Mouse (Mus musculus): ENCODE measurements around the gene Grasp. TPM values are rescaled to one million over a fixed set of nuclear protein-coding genes. Genes with fewer than 3 reads are reported as not detected.
A peak's percentile ranks its signal among the peaks of the same experiment; 100 is the strongest.

Grasp gene
- 3.6 and 4.5 TPM in 2 replicates for polyA plus RNA-seq (2014; fragmentation: Nextera tagmentation; extraction: Ambion mirVana)

DNA sequence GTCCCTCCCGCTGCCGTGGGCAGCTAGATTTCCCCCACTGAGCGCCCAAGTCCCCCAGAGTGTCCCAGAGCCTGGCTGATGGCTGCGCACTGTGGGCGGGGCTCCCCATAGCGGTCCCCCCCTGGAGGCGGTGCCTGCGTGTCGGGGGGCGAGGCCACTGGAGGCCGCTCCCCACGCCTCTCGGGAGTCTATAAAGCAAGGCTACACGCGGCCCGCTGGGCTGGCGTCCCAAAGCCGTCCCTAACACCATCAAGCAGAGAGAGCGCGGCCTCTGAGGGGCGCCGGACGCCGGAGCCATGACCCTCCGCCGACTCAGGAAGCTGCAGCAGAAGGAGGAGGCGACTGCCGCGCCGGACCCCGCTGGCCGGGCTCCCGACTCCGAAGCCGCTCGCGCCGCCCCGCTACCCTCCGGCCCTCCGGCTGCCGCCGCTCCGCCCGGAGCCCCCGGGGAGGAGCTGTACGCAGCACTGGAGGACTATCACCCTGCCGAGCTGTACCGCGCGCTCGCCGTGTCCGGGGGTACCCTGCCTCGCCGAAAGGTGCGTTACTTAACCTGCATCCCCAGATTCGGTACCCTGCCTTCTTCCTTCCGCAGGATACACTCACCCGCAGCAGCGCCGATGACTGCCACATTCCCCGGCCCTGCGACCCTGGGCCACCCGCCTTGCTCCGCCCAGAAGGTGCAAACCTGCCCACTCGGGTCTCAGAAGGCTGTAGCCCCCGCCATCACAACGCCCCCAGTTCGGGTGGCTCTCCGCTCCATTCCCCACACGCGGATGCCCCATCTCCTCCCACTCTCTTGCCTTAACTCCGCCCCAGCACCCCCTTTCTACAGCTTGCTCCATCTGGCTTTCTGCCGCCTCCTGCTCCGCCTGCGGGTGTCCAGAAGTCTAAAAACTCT lies at the start of gene Grasp:
Grasp (plus strand) TSS at position 183 of the 901 bp plus-strand sequence.
- Histone ChIP-seq H3K36me3 (ENCODE audit: control insufficient read depth, insufficient read depth, low read length) (no peaks in the 10 kb centered on the region), H3K9me3 (ENCODE audit: control insufficient read depth, low read length) (no peaks in the 10 kb centered on the region), H3K27me3 (ENCODE audit: control insufficient read depth, insufficient read depth, low read length) (peaks cover 4% of the 10 kb centered on the region; the same call in 1 of the 2 replicates), H3K4me2 (peak within 1 kb of the TSS; percentile 96), H3K4me1 (ENCODE audit: control insufficient read depth, insufficient read depth, low read length) (peaks cover 47% of the 10 kb centered on the region), H3K9ac (ENCODE audit: low read length) (peak within 1 kb of the TSS; percentile 88), H3K27ac (ENCODE audit: low read depth, low read length) (no peak within 1 kb of the TSS), H3K4me3 (ENCODE audit: low read depth, low read length) (peak within 1 kb of the TSS; percentile 73)
- under 1% methylated on average over 67 of the region's 77 CpGs for WGBS
- DNase-seq (ENCODE audit: low spot score, missing footprints) (peak; percentile 96), ATAC-seq (ENCODE audit: low FRiP score) (peak; percentile 75)

GRCm38 (mm10) chr15:101174294-101175130 lies 49.5 kb upstream of the Grasp start:
- Histone ChIP-seq H3K27me3 (ENCODE audit: control insufficient read depth, insufficient read depth, low read length) (peaks cover 6% of the 10 kb centered on the region), H3K4me1 (ENCODE audit: control insufficient read depth, insufficient read depth, low read length) (peaks cover 32% of the 10 kb centered on the region), H3K4me2 (peak overlapping the region; percentile 90), H3K4me3 (ENCODE audit: low read depth, low read length) (peak overlapping the region; percentile 90), H3K9ac (ENCODE audit: low read length) (peak overlapping the region; percentile 95), H3K27ac (ENCODE audit: low read depth, low read length) (peak overlapping the region; percentile 58), H3K9me3 (ENCODE audit: control insufficient read depth, low read length) (no peaks in the 10 kb centered on the region), H3K36me3 (ENCODE audit: control insufficient read depth, insufficient read depth, low read length) (no peaks in the 10 kb centered on the region)
- ATAC-seq (ENCODE audit: low FRiP score) (peak; percentile 71), DNase-seq (ENCODE audit: low spot score, missing footprints) (peak; percentile 92)
- under 1% methylated on average over 41 of the region's 46 CpGs for WGBS

GRCm38 (mm10) chr15:101175131-101175460 lies 48.9 kb upstream of the Grasp start:
- 14% methylated on average over 5 of the region's 5 CpGs for WGBS
- H3K4me1 ChIP-seq (ENCODE audit: control insufficient read depth, insufficient read depth, low read length) = peaks cover 32% of the 10 kb centered on the region
- peak overlapping the region; percentile 95 for H3K9ac ChIP-seq (ENCODE audit: low read length)
- no peaks in the 10 kb centered on the region for H3K9me3 ChIP-seq (ENCODE audit: control insufficient read depth, low read length)
- peaks cover 6% of the 10 kb centered on the region for H3K27me3 ChIP-seq (ENCODE audit: control insufficient read depth, insufficient read depth, low read length)
- H3K36me3 ChIP-seq (ENCODE audit: control insufficient read depth, insufficient read depth, low read length) = no peaks in the 10 kb centered on the region
- peak overlapping the region; percentile 90 for H3K4me2 ChIP-seq
- ATAC-seq (ENCODE audit: low FRiP score) (no peak), DNase-seq (ENCODE audit: low spot score, missing footprints) (peak; percentile 91)
- H3K4me3 ChIP-seq (ENCODE audit: low read depth, low read length) = peak overlapping the region; percentile 90
- H3K27ac ChIP-seq (ENCODE audit: low read depth, low read length) = no peak overlapping the region

DNA sequence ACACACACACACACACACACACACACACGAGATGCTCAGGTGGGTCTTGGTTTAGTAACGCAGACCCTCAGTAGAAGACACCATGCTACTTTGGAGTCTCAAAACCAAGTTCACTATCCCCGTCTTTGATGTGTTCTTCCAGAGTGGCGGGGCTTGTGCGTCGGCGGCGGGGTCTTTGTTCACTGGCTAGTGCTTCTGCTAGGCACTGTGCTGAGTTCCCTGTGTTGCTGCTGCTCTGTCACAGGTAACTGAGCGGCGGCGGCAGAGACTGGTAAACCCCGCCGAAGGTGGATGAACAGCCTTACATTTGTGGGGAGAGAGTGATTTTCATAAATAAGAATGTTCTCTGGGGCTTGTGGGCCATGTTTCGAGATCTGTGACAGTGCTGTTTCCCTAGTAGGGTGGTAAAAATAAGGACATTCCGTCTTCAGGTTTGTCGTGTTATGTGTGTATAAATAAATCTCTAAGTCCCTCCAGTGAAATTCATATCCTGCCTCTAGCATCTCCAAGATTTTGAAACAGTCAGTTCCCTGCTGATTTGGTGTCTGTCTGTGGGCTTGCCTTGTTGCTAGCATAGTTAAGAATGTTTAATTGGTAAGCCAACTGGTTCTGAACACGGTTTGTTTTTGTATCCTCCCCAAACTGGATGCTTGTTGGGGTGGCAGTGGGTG lies 48.2 kb upstream of the Grasp start:
- Histone ChIP-seq H3K4me2 (peak overlapping the region; percentile 90), H3K4me3 (ENCODE audit: low read depth, low read length) (peak overlapping the region; percentile 90), H3K9ac (ENCODE audit: low read length) (peak overlapping the region; percentile 95), H3K27me3 (ENCODE audit: control insufficient read depth, insufficient read depth, low read length) (peaks cover 6% of the 10 kb centered on the region), H3K27ac (ENCODE audit: low read depth, low read length) (no peak overlapping the region), H3K4me1 (ENCODE audit: control insufficient read depth, insufficient read depth, low read length) (peaks cover 37% of the 10 kb centered on the region), H3K36me3 (ENCODE audit: control insufficient read depth, insufficient read depth, low read length) (no peaks in the 10 kb centered on the region), H3K9me3 (ENCODE audit: control insufficient read depth, low read length) (no peaks in the 10 kb centered on the region)
- DNase-seq (ENCODE audit: low spot score, missing footprints) (peak; percentile 88), ATAC-seq (ENCODE audit: low FRiP score) (no peak)
- 31% methylated on average over 17 of the region's 17 CpGs for WGBS

- Histone ChIP-seq H3K36me3 (ENCODE audit: control insufficient read depth, insufficient read depth, low read length) (no peaks in the 10 kb centered on the region), H3K4me1 (ENCODE audit: control insufficient read depth, insufficient read depth, low read length) (peaks cover 43% of the 10 kb centered on the region)
These were observed 47.7 kb upstream of the Grasp start for GRCm38 (mm10) chr15:101176284-101176680.

DNA sequence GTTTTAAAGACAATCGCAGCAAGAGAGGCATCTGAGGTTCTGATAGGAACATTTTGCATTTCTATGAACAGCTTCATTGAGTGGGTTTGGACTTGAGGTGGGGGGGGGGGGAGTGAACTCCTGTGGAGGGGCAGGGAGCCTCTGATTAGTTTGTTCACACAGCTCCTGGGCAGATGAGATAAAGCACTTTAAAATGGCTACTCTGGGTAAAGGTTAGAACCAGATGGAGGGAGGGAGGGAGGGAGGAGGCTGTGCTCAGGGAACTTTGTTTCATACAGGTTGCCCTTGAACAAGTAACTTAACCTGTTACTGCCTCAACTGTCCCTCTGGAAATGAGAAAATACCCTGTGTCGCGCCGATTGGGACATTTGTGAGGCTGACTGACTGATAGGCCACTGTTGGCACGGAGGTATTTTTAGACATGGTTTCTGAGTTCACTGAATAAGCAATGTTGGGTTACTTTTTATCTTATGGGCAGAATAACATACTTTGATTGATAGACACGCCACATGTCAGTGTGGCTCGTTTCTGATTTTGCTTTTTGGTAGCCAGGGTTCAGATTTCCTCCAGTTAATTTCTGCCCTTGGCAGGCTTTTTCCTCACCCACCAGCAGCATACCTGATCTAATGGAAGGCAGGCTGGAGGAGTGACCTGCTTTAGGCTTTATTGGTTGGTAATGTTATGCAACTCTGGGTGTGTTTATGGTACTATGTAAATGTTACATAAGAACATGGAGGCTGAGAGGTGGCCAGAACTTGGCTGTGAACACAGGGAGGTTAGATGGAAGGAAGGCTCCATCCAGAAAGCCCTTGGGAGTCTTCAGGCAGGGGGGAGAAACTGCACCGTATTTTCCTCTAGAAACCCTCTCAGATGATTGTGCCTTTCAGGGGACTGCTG lies 46.9 kb upstream of the Grasp start:
- Histone ChIP-seq H3K9me3 (ENCODE audit: control insufficient read depth, low read length) (no peaks in the 10 kb centered on the region), H3K27me3 (ENCODE audit: control insufficient read depth, insufficient read depth, low read length) (peaks cover 5% of the 10 kb centered on the region), H3K4me2 (no peak overlapping the region), H3K4me3 (ENCODE audit: low read depth, low read length) (no peak overlapping the region), H3K4me1 (ENCODE audit: control insufficient read depth, insufficient read depth, low read length) (peaks cover 45% of the 10 kb centered on the region), H3K9ac (ENCODE audit: low read length) (no peak overlapping the region), H3K36me3 (ENCODE audit: control insufficient read depth, insufficient read depth, low read length) (no peaks in the 10 kb centered on the region), H3K27ac (ENCODE audit: low read depth, low read length) (no peak overlapping the region)
- DNase-seq (ENCODE audit: low spot score, missing footprints) (no peak), ATAC-seq (ENCODE audit: low FRiP score) (no peak)
- WGBS = 84% methylated on average over 8 of the region's 8 CpGs

More at GRCm38 (mm10) chr15:101176284-101176680, 47.7 kb upstream of the Grasp start:
- peak overlapping the region; percentile 90 for H3K4me2 ChIP-seq
- 66% methylated on average over 3 of the region's 3 CpGs for WGBS
- H3K9ac ChIP-seq (ENCODE audit: low read length) = peak overlapping the region; percentile 95; the same call in 1 of the 2 replicates
- H3K9me3 ChIP-seq (ENCODE audit: control insufficient read depth, low read length) = no peaks in the 10 kb centered on the region
- no peak overlapping the region for H3K27ac ChIP-seq (ENCODE audit: low read depth, low read length)
- DNase-seq (ENCODE audit: low spot score, missing footprints) (peak; percentile 78), ATAC-seq (ENCODE audit: low FRiP score) (no peak)
- H3K4me3 ChIP-seq (ENCODE audit: low read depth, low read length) = no peak overlapping the region; the same call in 1 of the 2 replicates
- peaks cover 6% of the 10 kb centered on the region for H3K27me3 ChIP-seq (ENCODE audit: control insufficient read depth, insufficient read depth, low read length)

DNA sequence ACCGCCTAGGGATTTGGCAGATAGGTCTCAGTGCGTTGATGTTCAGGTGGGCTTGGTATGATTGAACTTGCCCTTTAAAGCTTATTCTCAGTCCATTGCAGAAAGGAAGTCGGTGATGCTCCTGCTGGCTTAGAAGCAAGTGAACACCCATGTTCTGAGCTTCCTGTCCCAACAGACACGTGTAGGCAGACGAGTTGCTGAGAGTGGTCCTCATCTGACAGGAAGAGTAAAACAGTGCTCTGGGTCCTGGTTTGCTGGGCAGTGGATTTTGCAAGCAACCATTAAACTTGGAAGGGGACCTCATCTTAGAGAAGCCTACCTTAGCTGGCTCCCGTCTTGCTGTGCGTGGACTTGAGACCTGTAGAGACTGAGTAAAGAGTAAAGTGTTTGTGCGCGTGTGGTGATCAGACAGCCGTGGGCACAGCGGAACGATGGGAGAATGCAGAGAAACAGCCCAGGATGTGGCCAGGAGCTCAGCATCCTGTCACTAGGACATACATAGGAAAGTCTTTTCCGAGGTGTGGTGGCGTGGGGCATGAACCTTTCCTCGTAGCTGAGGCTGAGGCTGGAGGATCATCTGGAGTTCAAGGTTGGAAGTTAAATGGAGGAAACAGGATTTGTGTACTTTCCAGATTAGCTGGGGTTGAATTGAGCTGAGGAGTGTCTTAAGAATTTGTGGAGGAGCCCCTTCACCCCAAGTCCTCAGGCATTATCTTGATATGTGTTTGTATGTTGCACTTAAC lies 43.5 kb upstream of the Grasp start:
- H3K9ac ChIP-seq (ENCODE audit: low read length) = no peak overlapping the region
- no peak overlapping the region for H3K4me3 ChIP-seq (ENCODE audit: low read depth, low read length)
- H3K27me3 ChIP-seq (ENCODE audit: control insufficient read depth, insufficient read depth, low read length) = no peaks in the 10 kb centered on the region
- H3K4me1 ChIP-seq (ENCODE audit: control insufficient read depth, insufficient read depth, low read length) = peaks cover 34% of the 10 kb centered on the region
- DNase-seq (ENCODE audit: low spot score, missing footprints) = peak; percentile 79
- no peak for ATAC-seq (ENCODE audit: low FRiP score)
- 78% methylated on average over 15 of the region's 15 CpGs for WGBS
- no peak overlapping the region for H3K4me2 ChIP-seq
- H3K36me3 ChIP-seq (ENCODE audit: control insufficient read depth, insufficient read depth, low read length) = peaks cover 2% of the 10 kb centered on the region; the same call in 1 of the 2 replicates
- H3K27ac ChIP-seq (ENCODE audit: low read depth, low read length) = no peak overlapping the region
- H3K9me3 ChIP-seq (ENCODE audit: control insufficient read depth, low read length) = 0 out of 2 replicates have a peak, but pooled peaks cover 3% of the 10 kb centered on the region

Data from midbrain, embryonic 11.5 days (tissue).